In genomic region chr17:24167120-24167519, GRCm38 (mm10) we compare ENCODE assay signal across 8 mouse cellular contexts. TPM values are rescaled to one million over a fixed set of nuclear protein-coding genes. Genes with fewer than 3 reads are reported as not detected.
A peak's percentile ranks its signal among the peaks of the same experiment; 100 is the strongest.
DNase-seq lines count a peak whose midpoint lies in the region; ATAC-seq and TF ChIP-seq lines count a peak whose summit lies in the region.

No protein-coding gene starts in this region.

- H3K9ac ChIP-seq in forebrain, embryonic 12.5 days: 0 out of 2 replicates have a peak overlapping the region, but pooled peaks have one; percentile 3
- no peak overlapping the region for H3K9ac ChIP-seq in forebrain, embryonic 11.5 days (ENCODE audit: low read length)
- no peak overlapping the region for H3K9ac ChIP-seq in lung, embryonic 14.5 days
- no peak overlapping the region for H3K9ac ChIP-seq in kidney, embryonic 16.5 days (replicated peaks; ENCODE audit: low read length)
- H3K9ac ChIP-seq in neural tube, embryonic 13.5 days: peak overlapping the region; percentile 96; the same call in 1 of the 2 replicates

- H3K36me3 ChIP-seq in forebrain, embryonic 12.5 days (replicated peaks): peaks cover 26% of the 10 kb centered on the region
- H3K36me3 ChIP-seq in forebrain, embryonic 11.5 days (ENCODE audit: control insufficient read depth, insufficient read depth, low read length): no peaks in the 10 kb centered on the region; the same call in 1 of the 2 replicates
- peaks cover 28% of the 10 kb centered on the region for H3K36me3 ChIP-seq in lung, embryonic 14.5 days (ENCODE audit: insufficient read depth)
- H3K36me3 ChIP-seq in kidney, embryonic 16.5 days (ENCODE audit: insufficient read depth, low read length): peaks cover 3% of the 10 kb centered on the region; the same call in 1 of the 2 replicates
- peaks cover 27% of the 10 kb centered on the region for H3K36me3 ChIP-seq in neural tube, embryonic 13.5 days

- 0 out of 2 replicates have a peak overlapping the region, but pooled peaks have one; percentile 10 for H3K4me2 ChIP-seq in forebrain, embryonic 12.5 days
- H3K4me2 ChIP-seq in forebrain, embryonic 11.5 days (ENCODE audit: low read depth, low read length, severe bottlenecking): no peak overlapping the region
- 0 out of 2 replicates have a peak overlapping the region, but pooled peaks have one; percentile 81 for H3K4me2 ChIP-seq in lung, embryonic 14.5 days
- H3K4me2 ChIP-seq in kidney, embryonic 16.5 days (replicated peaks; ENCODE audit: low read depth, low read length): peak overlapping the region; percentile 75; the same call in 1 of the 2 replicates
- H3K4me2 ChIP-seq in neural tube, embryonic 13.5 days: peak overlapping the region; percentile 91

- H3K27ac ChIP-seq in forebrain, embryonic 12.5 days: no peak overlapping the region
- no peak overlapping the region for H3K27ac ChIP-seq in forebrain, embryonic 11.5 days (ENCODE audit: low read depth, low read length)
- H3K27ac ChIP-seq in lung, embryonic 14.5 days (ENCODE audit: low read depth): no peak overlapping the region
- H3K27ac ChIP-seq in kidney, embryonic 16.5 days (ENCODE audit: low read length): no peak overlapping the region
- no peak overlapping the region for H3K27ac ChIP-seq in neural tube, embryonic 13.5 days (replicated peaks)

- WGBS in forebrain, embryonic 12.5 days: 93% methylated on average over 6 of the region's 6 CpGs
- 91% methylated on average over 6 of the region's 6 CpGs for WGBS in forebrain, embryonic 11.5 days
- WGBS in lung, embryonic 14.5 days: 84% methylated on average over 6 of the region's 6 CpGs
- WGBS in kidney, embryonic 16.5 days: 85% methylated on average over 6 of the region's 6 CpGs
- WGBS in neural tube, embryonic 13.5 days: 90% methylated on average over 6 of the region's 6 CpGs

- peaks cover 34% of the 10 kb centered on the region for H3K4me1 ChIP-seq in forebrain, embryonic 12.5 days
- H3K4me1 ChIP-seq in forebrain, embryonic 11.5 days (replicated peaks; ENCODE audit: control insufficient read depth, insufficient read depth, low read length): peaks cover 12% of the 10 kb centered on the region; the same call in 1 of the 2 replicates
- peaks cover 9% of the 10 kb centered on the region; the same call in 1 of the 2 replicates for H3K4me1 ChIP-seq in lung, embryonic 14.5 days (ENCODE audit: insufficient read depth)
- H3K4me1 ChIP-seq in kidney, embryonic 16.5 days (ENCODE audit: insufficient read depth, low read length): peaks cover 29% of the 10 kb centered on the region
- peaks cover 57% of the 10 kb centered on the region for H3K4me1 ChIP-seq in neural tube, embryonic 13.5 days (replicated peaks)

- no peak for TF ChIP-seq CTCF in lung, embryonic 14.5 days (IDR thresholded peaks at IDR 0.05; ENCODE audit: low read depth)

- no peak overlapping the region for H3K4me3 ChIP-seq in forebrain, embryonic 12.5 days (replicated peaks)
- H3K4me3 ChIP-seq in forebrain, embryonic 11.5 days (ENCODE audit: low read depth, low read length): no peak overlapping the region
- no peak overlapping the region for H3K4me3 ChIP-seq in lung, embryonic 14.5 days (ENCODE audit: low read depth, low read length)
- H3K4me3 ChIP-seq in kidney, embryonic 16.5 days (ENCODE audit: low read length): peak overlapping the region; percentile 83; the same call in 1 of the 2 replicates
- H3K4me3 ChIP-seq in neural tube, embryonic 13.5 days: peak overlapping the region; percentile 96

- DNase-seq in forebrain, embryonic 11.5 days (ENCODE audit: low spot score): no peak
- no peak for DNase-seq in lung, embryonic 14.5 days
- no peak for DNase-seq in lung, postnatal 36 days
- no peak for DNase-seq in adrenal gland, postnatal 10 days
- no peak for DNase-seq in right cerebral cortex, postnatal 10 days (ENCODE audit: low spot score in 2 of 2)

- ATAC-seq in forebrain, embryonic 12.5 days (ENCODE audit: low FRiP score): no peak
- no peak for ATAC-seq in forebrain, embryonic 11.5 days (replicated peaks; ENCODE audit: low FRiP score)
- ATAC-seq in lung, embryonic 14.5 days (ENCODE audit: insufficient read depth): no peak
- no peak for ATAC-seq in kidney, embryonic 16.5 days (ENCODE audit: low FRiP score, low TSS enrichment)
- no peak for ATAC-seq in neural tube, embryonic 13.5 days (ENCODE audit: low read depth)

- H3K27me3 ChIP-seq in forebrain, embryonic 12.5 days: 0 out of 2 replicates have a peak, but pooled peaks cover 4% of the 10 kb centered on the region
- no peaks in the 10 kb centered on the region for H3K27me3 ChIP-seq in forebrain, embryonic 11.5 days (ENCODE audit: control insufficient read depth, insufficient read depth, low read length)
- no peaks in the 10 kb centered on the region for H3K27me3 ChIP-seq in lung, embryonic 14.5 days (ENCODE audit: insufficient read depth, low read length)
- no peaks in the 10 kb centered on the region for H3K27me3 ChIP-seq in kidney, embryonic 16.5 days (ENCODE audit: insufficient read depth, low read length)
- H3K27me3 ChIP-seq in neural tube, embryonic 13.5 days: no peaks in the 10 kb centered on the region

- no peaks in the 10 kb centered on the region for H3K9me3 ChIP-seq in forebrain, embryonic 12.5 days
- no peaks in the 10 kb centered on the region for H3K9me3 ChIP-seq in forebrain, embryonic 11.5 days (ENCODE audit: control insufficient read depth, low read length)
- H3K9me3 ChIP-seq in lung, embryonic 14.5 days (ENCODE audit: low read depth, low read length): no peaks in the 10 kb centered on the region
- H3K9me3 ChIP-seq in kidney, embryonic 16.5 days (ENCODE audit: low read length): no peaks in the 10 kb centered on the region
- no peaks in the 10 kb centered on the region for H3K9me3 ChIP-seq in neural tube, embryonic 13.5 days

RNA-seq across cellular contexts. Expression of gene Atp6v0c, which starts 2.4 kb away (rescaled TPM):
- polyA plus RNA-seq in forebrain, embryonic 12.5 days (2016; fragmentation: Nextera tagmentation; extraction: Ambion mirVana): 461 and 463 TPM in 2 replicates
- 394 and 453 TPM in 2 replicates for polyA plus RNA-seq in forebrain, embryonic 11.5 days (2014; fragmentation: Nextera tagmentation; extraction: Ambion mirVana)
- polyA plus RNA-seq in lung, embryonic 14.5 days (2014; fragmentation: Nextera tagmentation; extraction: Ambion mirVana): 450 and 473 TPM in 2 replicates
- polyA plus RNA-seq in kidney, embryonic 16.5 days (2015; fragmentation: Nextera tagmentation; extraction: Ambion mirVana): 695 and 701 TPM in 2 replicates
- 947 and 1,089 TPM in 2 replicates for polyA plus RNA-seq in neural tube, embryonic 13.5 days (2015; fragmentation: Nextera tagmentation; extraction: Ambion mirVana)
- 100 to 1,000 TPM; 286 to 329 TPM for total RNA-seq in adrenal gland, postnatal 10 days (2021)

RNA-seq across cellular contexts. Expression of gene Amdhd2, which starts 3.6 kb away (rescaled TPM):
- polyA plus RNA-seq in forebrain, embryonic 12.5 days (2016; fragmentation: Nextera tagmentation; extraction: Ambion mirVana): 31.1 and 32.6 TPM in 2 replicates
- 29.5 and 34.7 TPM in 2 replicates for polyA plus RNA-seq in forebrain, embryonic 11.5 days (2014; fragmentation: Nextera tagmentation; extraction: Ambion mirVana)
- 23.6 and 33.3 TPM in 2 replicates for polyA plus RNA-seq in lung, embryonic 14.5 days (2014; fragmentation: Nextera tagmentation; extraction: Ambion mirVana)
- 42.1 and 45.6 TPM in 2 replicates for polyA plus RNA-seq in kidney, embryonic 16.5 days (2015; fragmentation: Nextera tagmentation; extraction: Ambion mirVana)
- 30.4 and 37.4 TPM in 2 replicates for polyA plus RNA-seq in neural tube, embryonic 13.5 days (2015; fragmentation: Nextera tagmentation; extraction: Ambion mirVana)
- 10 to 100 TPM; 36.6 to 44.2 TPM for total RNA-seq in adrenal gland, postnatal 10 days (2021)

RNA-seq across cellular contexts. Expression of gene Pdpk1, which starts 16.4 kb away (rescaled TPM):
- polyA plus RNA-seq in forebrain, embryonic 12.5 days (2016; fragmentation: Nextera tagmentation; extraction: Ambion mirVana): 51.1 and 59.2 TPM in 2 replicates
- polyA plus RNA-seq in forebrain, embryonic 11.5 days (2014; fragmentation: Nextera tagmentation; extraction: Ambion mirVana): 46.6 and 47.5 TPM in 2 replicates
- polyA plus RNA-seq in lung, embryonic 14.5 days (2014; fragmentation: Nextera tagmentation; extraction: Ambion mirVana): 34.9 and 37.3 TPM in 2 replicates
- polyA plus RNA-seq in kidney, embryonic 16.5 days (2015; fragmentation: Nextera tagmentation; extraction: Ambion mirVana): 34.9 and 37.6 TPM in 2 replicates
- polyA plus RNA-seq in neural tube, embryonic 13.5 days (2015; fragmentation: Nextera tagmentation; extraction: Ambion mirVana): 54.0 and 63.8 TPM in 2 replicates
- 10 to 100 TPM; 46.8 to 53.3 TPM for total RNA-seq in adrenal gland, postnatal 10 days (2021)

RNA-seq across cellular contexts. Expression of gene Tbc1d24, which starts 38.2 kb away (rescaled TPM):
- 8.5 and 10.8 TPM in 2 replicates for polyA plus RNA-seq in forebrain, embryonic 12.5 days (2016; fragmentation: Nextera tagmentation; extraction: Ambion mirVana)
- polyA plus RNA-seq in forebrain, embryonic 11.5 days (2014; fragmentation: Nextera tagmentation; extraction: Ambion mirVana): 8.3 and 8.4 TPM in 2 replicates
- polyA plus RNA-seq in lung, embryonic 14.5 days (2014; fragmentation: Nextera tagmentation; extraction: Ambion mirVana): 6.4 and 7.0 TPM in 2 replicates
- polyA plus RNA-seq in kidney, embryonic 16.5 days (2015; fragmentation: Nextera tagmentation; extraction: Ambion mirVana): 5.6 and 6.2 TPM in 2 replicates
- polyA plus RNA-seq in neural tube, embryonic 13.5 days (2015; fragmentation: Nextera tagmentation; extraction: Ambion mirVana): 17.8 and 22.0 TPM in 2 replicates
- total RNA-seq in adrenal gland, postnatal 10 days (2021): 10 to 100 TPM; 12.0 to 16.4 TPM

RNA-seq across cellular contexts. Expression of gene Ntn3, which starts 42.2 kb away (rescaled TPM):
- 4.3 and 5.2 TPM in 2 replicates for polyA plus RNA-seq in forebrain, embryonic 12.5 days (2016; fragmentation: Nextera tagmentation; extraction: Ambion mirVana)
- polyA plus RNA-seq in forebrain, embryonic 11.5 days (2014; fragmentation: Nextera tagmentation; extraction: Ambion mirVana): 3.8 and 4.9 TPM in 2 replicates
- 8.2 and 10.3 TPM in 2 replicates for polyA plus RNA-seq in lung, embryonic 14.5 days (2014; fragmentation: Nextera tagmentation; extraction: Ambion mirVana)
- polyA plus RNA-seq in kidney, embryonic 16.5 days (2015; fragmentation: Nextera tagmentation; extraction: Ambion mirVana): 4.3 and 4.8 TPM in 2 replicates
- 5.9 TPM in 2 replicates for polyA plus RNA-seq in neural tube, embryonic 13.5 days (2015; fragmentation: Nextera tagmentation; extraction: Ambion mirVana)
- 1 to 10 TPM; 3.1 to 4.2 TPM for total RNA-seq in adrenal gland, postnatal 10 days (2021)

Comparison
In these comparisons a context has a peak if more than half of its experiments do, and no peak if none do; other contexts are left out.
1. H3K9ac ChIP-seq: peak in forebrain, embryonic 12.5 days (single experiment) and neural tube, embryonic 13.5 days (single experiment); none in forebrain, embryonic 11.5 days (single experiment), lung, embryonic 14.5 days (single experiment) and kidney, embryonic 16.5 days (single experiment).
2. H3K4me3 ChIP-seq: peak in kidney, embryonic 16.5 days (single experiment) and neural tube, embryonic 13.5 days (single experiment); none in forebrain, embryonic 12.5 days (single experiment), forebrain, embryonic 11.5 days (single experiment) and lung, embryonic 14.5 days (single experiment).